Mouse (Mus musculus): Measurements from ENCODE around the gene 2700097O09Rik.
"Not testable (repeated sequence)": the region's sequence is repeated elsewhere in the genome, so short reads cannot be mapped to it uniquely, and the experiment has no call there.

2700097O09Rik gene

GRCm38 (mm10) chr12:55079726-55080600 lies at the start of gene 2700097O09Rik, which contains the start of gene Srp54a:
Gene 2700097O09Rik, minus strand, starts transcription at chr12:55080110.
Gene Srp54a, plus strand, starts transcription at chr12:55080262.
- DNase-seq = peak; percentile 95

GRCm38 (mm10) chr12:55124731-55125130 lies 44.8 kb upstream of the 2700097O09Rik start:
- DNase-seq = not testable (repeated sequence)

GRCm38 (mm10) chr12:55124242-55124641 lies 44.3 kb upstream of the 2700097O09Rik start, which contains the start of gene Fam177a:
Gene Fam177a, plus strand, starts transcription at chr12:55124469.
- not testable (repeated sequence) for DNase-seq

DNA sequence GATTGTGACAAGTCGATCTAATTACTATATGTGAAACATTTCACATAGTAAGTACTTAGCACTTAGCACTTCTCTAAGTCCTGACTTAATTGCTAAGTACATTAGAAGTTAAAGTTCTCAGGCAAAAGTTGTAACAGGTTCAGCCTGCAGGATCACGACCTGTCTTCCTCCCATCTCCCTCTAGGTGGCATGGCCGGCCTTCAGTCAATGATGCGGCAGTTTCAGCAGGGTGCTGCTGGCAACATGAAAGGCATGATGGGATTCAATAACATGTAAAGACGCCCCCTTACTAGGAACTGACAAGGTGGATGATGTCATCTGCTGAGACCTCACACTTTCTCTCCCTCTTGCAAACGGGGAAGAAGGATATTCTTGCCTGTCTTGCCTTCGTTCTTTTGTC lies 32.7 kb upstream of the 2700097O09Rik start:
- not testable (repeated sequence) for DNase-seq

DNA sequence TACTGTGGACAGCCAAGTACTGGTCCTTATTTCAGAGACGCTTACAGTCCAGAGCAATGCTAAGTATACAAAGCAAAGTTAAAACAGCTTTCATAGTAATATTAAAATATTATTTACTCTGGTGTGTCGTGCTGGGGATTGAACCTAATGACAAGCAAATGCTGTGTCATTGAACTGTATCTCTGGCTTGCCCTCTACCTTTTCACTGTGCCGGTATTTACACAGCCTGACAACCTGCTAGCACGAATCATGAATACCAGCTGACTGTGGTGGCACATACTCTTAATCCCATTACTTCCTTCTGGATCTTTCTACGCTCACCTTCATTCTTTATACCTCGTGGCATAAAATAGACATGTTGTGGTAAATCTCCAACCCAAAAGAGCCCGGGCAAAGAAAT lies 12.2 kb upstream of the 2700097O09Rik start:
- DNase-seq = not testable (repeated sequence)

DNA sequence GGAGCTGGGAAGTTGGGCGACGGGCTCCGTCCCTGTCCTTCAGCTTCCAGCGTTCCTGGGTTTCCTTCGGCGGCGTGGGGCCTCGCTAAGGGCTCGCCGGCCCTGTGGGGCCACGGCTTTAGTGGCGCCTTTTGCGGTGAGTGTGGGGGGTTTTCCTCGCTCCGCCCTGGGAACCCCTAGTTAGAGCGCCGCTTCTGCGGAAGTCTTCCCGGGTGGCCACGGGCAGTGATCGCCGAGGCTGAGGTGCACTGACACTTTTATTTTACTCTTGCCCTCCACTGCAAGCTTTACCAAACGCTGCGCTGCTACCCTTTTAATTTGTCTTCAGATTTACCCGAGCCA lies 662 bp upstream of the 2700097O09Rik start:
- DNase-seq = not testable (repeated sequence)

GRCm38 (mm10) chr12:55078706-55079105 lies 1.2 kb downstream of the 2700097O09Rik start:
- DNase-seq = peak; percentile 8

- peak; percentile 81 for DNase-seq
Measured at GRCm38 (mm10) chr12:55075296-55075695, 4.6 kb downstream of the 2700097O09Rik start.

DNA sequence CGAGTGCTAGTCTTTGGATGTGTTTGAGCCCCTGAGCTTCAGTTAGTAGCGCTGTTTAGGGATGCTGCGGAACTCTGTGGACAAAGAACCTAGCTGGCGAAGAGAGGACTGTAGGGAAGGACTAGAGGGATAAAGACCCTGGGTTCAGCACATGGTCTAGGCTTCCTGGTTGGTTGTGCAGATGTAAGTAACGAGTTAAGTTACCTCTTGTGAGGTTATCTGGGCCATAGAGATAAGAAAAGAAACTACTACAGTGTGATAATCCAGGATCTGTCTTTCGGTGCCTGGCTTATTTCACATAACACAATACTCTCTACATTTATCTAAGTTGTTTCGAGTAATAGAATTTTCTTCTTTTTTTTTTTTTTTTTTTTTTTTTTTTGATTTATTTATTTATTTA lies 6.2 kb downstream of the 2700097O09Rik start:
- no peak for DNase-seq

DNA sequence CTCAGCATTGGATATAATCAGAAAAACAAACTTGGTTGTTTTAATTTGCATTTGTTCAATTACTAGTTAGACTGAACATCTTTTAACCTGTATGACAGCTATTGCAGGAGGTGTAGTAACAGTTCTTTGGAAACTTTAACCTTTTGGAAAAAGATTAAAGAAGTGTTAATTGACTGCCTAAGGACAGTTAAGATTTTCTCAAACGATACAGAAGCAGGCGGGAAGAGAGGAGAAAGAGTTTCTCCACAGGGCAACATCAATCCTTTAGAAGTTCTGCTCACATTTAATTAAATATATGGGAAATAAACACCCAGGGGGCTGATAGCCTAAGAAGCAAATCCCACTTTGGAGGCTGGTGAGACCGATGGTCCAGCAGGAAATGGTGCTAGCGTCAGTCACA lies 7.4 kb downstream of the 2700097O09Rik start:
- no peak for DNase-seq

DNA sequence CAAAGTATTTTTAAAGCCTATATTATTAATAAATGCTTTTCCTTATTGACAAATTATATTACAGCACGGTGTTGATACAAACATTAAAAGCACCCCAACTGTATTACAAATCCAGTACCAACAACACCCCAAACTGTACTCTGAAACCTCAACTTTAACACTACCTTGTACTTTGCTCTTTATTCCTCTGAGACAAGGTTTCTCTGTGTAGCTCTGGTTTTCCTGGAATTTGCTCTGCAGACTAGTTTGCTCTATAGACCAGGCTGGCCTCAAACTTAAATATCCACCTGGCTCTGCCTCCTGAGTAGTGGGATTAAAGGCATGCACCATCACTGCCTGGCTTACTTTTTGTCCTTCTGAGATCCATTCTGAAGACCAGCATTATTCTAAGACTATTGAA lies 17.8 kb downstream of the 2700097O09Rik start:
- no peak for DNase-seq

DNA sequence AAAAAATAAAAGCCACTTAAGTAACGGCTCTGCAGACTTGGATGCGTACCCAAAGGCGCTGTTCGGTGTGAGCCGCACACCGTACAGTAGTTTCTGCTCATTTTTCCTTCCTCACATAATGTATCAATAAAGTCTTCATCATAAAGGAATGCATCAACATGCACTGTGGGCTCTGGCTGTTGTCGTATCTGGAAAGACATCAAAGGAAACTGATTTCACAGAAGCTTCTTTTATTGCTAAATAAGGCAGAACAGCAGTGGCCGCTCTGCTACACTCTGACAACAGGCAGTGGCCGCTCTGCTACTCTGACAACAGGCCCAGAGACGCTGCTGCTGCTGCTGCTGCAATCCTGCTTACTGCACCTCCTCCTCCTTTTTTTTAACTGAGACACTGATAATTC lies 18.9 kb downstream of the 2700097O09Rik start:
- DNase-seq = no peak

- DNase-seq = no peak
Measured at GRCm38 (mm10) chr12:55060212-55060898, 19.6 kb downstream of the 2700097O09Rik start.

DNA sequence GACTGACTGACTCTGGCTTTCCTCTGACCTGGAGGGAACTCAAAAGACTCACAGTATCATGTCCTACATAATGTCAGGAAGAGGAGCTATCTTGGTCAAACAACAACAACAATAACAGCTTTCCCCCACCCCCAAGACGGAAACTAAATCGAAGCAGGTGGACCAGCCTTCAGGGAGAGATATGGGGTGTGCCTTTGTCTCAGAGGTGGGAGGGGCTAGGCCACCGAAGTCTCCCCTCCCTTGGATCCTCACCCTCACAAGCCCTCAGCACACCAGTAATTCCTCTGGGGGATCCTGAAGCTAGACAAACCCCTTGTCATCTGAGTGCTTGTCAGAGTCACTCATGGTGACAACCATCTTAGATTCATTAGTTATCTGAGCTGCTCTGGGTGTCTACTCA lies 20.1 kb downstream of the 2700097O09Rik start:
- DNase-seq = no peak

DNA sequence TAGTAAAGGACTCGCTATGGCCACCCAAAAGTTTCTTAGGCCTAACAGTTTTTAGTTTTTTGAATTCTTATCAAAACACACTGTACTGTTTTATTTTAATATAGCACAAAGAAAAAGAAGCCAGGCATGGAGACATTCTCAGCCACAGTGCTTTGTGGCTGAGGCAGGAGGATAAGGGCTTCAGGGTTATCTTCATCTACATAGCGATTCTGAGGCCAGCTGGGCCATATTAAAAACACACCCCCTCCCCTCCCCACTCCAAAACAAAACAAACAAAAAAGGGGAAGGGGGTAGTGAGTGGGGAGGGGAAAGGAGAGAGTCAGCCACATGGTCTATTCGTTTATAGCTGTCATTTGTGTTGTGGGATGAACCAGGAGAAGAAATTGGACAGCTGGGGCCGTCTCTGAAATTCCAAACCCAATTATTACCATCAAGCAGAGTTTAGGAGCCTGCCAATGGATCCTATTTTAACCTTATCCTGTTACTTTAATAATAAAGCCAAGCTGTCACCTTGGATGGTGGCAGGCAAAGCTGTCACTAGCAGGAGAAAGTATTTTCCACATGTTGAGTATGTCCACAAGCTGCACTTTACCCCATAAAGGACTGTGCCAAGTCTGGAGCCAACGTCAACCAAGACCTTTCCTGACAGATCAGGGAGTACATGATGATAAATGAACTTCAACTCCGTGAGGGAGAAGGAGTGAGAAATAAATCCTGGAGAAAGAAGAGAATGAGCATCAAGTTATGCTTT lies 20.9 kb downstream of the 2700097O09Rik start:
- DNase-seq = no peak

- DNase-seq = no peak
Measured at GRCm38 (mm10) chr12:55056703-55057102, 23.2 kb downstream of the 2700097O09Rik start.

GRCm38 (mm10) chr12:55054551-55055241 lies 25.2 kb downstream of the 2700097O09Rik start:
- no peak for DNase-seq

- no peak for DNase-seq
Measured at GRCm38 (mm10) chr12:55053267-55053666, 26.6 kb downstream of the 2700097O09Rik start.

DNA sequence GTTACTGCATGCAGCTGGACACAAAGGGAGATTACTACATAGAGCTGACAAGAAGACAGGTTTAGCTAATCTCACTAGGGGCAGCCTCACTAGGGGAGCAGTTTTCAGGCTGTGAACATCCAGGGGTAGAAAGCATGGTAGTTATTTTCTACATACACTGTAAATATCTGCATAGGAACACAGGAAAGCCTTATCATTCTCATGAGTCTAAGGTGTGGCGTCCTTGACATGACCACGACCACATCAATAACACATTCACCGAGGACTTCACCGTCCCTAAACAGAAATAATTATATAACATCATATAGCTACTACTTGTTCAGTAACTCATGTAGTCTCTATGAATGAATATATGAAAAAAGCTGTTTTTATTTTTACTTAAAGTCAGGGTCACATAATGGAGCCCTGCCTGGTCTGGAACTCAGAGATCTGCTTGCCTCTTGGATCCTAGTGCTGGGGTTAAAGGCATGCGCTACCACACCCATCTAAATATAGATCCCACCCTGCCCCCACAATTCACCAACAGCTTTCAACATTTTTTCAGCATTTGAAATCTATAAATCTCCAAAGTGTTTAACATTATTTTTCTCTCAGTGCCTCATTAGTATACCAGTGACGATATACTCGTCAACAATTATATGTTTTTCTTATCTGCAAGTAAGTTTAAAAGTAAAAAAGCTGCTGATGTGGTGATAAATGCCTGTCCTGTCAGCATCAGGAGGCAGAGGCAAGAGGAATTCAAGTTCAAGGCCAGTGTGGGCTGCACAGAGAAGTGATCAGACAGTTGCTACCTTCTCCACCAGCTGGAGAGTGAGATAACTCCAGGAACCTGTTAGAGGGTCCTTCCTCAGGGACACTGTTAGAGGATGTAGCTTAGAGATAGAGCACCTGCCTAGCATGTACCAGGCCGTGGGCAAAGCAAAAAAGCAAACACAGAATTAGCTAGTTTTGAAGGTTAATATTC lies 28.4 kb downstream of the 2700097O09Rik start:
- DNase-seq = no peak

DNA sequence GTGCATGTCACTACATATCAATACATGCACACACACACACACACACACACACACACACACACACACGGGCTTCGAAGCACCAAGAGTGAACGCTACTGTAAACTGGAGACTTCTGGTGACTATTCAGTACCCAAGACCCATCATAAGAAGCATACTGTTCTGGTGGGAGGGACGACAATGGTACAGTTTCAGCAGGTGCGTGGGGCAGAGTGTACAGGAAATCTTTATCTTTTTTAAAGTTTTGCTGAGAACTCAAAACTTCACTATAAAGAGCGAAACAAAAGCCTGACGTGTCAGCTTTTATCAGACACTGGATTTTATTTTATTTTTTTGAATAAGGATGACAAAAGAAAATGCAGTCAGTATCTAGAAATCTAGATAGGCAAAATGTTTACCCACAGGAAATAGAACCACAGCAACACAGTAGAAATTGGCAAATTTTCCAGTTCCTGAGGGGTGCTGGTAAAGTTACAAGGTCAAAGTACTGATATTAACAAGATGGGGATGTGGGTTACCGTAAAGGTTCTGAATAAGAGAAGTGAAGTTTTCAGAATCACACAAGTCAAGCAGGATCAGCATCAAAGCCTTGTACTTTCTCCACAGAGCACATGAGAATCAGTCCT lies 30.1 kb downstream of the 2700097O09Rik start:
- DNase-seq = no peak

GRCm38 (mm10) chr12:55041011-55041410 lies 38.9 kb downstream of the 2700097O09Rik start:
- no peak for DNase-seq

All from cerebellum, adult 9-10 months (tissue).